In genomic region chr1:133296376-133296775, GRCm38 (mm10) we compare ENCODE assay signal across 11 mouse cellular contexts. TPM values are rescaled to one million over a fixed set of nuclear protein-coding genes. Genes with fewer than 3 reads are reported as not detected.
DNase-seq lines count a peak whose midpoint lies in the region; ATAC-seq lines count a peak whose summit lies in the region.
"Had no signal": no experiment of that assay in that cellular context is flagged by ENCODE, and none has a peak within 500 bp of the region (broad histone marks: within the 10 kb centered on the region; RNA-seq: fewer than 3 reads in every experiment).

No protein-coding gene starts in this region.

- no peaks in the 10 kb centered on the region for H3K36me3 ChIP-seq in lung, embryonic 16.5 days (ENCODE audit: control insufficient read depth, insufficient read depth, low read length)
- H3K36me3 ChIP-seq: limb, embryonic 12.5 days had no signal

- no peak overlapping the region for H3K4me2 ChIP-seq in lung, embryonic 16.5 days (ENCODE audit: low read depth, low read length)
- H3K4me2 ChIP-seq: intestine, embryonic 15.5 days; limb, embryonic 12.5 days had no signal

- peaks cover 7% of the 10 kb centered on the region for H3K4me1 ChIP-seq in lung, embryonic 16.5 days (replicated peaks; ENCODE audit: control insufficient read depth, insufficient read depth, low read length)

- peak; percentile 96 for DNase-seq in Muller cell, postnatal 12 days (ENCODE audit: inconsistent ontology term)
- DNase-seq in brain, adult 2 months (ENCODE audit: low read depth, low spot score): peak; percentile 74
- DNase-seq in gastrocnemius, postnatal 10 days: peak; percentile 30
- no peak for DNase-seq in kidney, postnatal 10 days
- DNase-seq in urinary bladder, postnatal 25 days (ENCODE audit: low spot score): no peak
- no peak for DNase-seq in kidney, adult 18-20 months

- peak; percentile 43 for ATAC-seq in lung, embryonic 16.5 days (ENCODE audit: low read depth)
- ATAC-seq: intestine, embryonic 15.5 days had no signal

- no peak overlapping the region for H3K27ac ChIP-seq in lung, embryonic 16.5 days (ENCODE audit: low read length)
- H3K27ac ChIP-seq: intestine, embryonic 15.5 days; limb, embryonic 12.5 days had no signal

- WGBS in lung, embryonic 16.5 days: 54% methylated on average over 9 of the region's 9 CpGs

- no peaks in the 10 kb centered on the region for H3K27me3 ChIP-seq in lung, embryonic 16.5 days (ENCODE audit: control insufficient read depth, insufficient read depth, low read depth, low read length)
- H3K27me3 ChIP-seq: intestine, embryonic 15.5 days had no signal

- no peaks in the 10 kb centered on the region for H3K9me3 ChIP-seq in lung, embryonic 16.5 days (ENCODE audit: control insufficient read depth, low read length)
- H3K9me3 ChIP-seq: intestine, embryonic 15.5 days; limb, embryonic 12.5 days had no signal

- H3K4me3 ChIP-seq in lung, embryonic 16.5 days (ENCODE audit: low read length): no peak overlapping the region
- H3K4me3 ChIP-seq: intestine, embryonic 15.5 days; limb, embryonic 12.5 days had no signal

- no peak overlapping the region for H3K9ac ChIP-seq in lung, embryonic 16.5 days (ENCODE audit: low read length)
- H3K9ac ChIP-seq: intestine, embryonic 15.5 days; limb, embryonic 12.5 days had no signal

RNA-seq across cellular contexts. Expression of gene Golt1a, which starts 13.2 kb away (rescaled TPM):
- total RNA-seq in gastrocnemius, postnatal 10 days (2021): not detected
- 0.11 and 0.21 TPM in 2 replicates for polyA plus RNA-seq in lung, embryonic 16.5 days (2015; fragmentation: Nextera tagmentation; extraction: Ambion mirVana)
- total RNA-seq: monocyte, adult 5-6 weeks had no signal
- polyA plus RNA-seq: limb, embryonic 12.5 days; spleen, adult 2 months had no signal

RNA-seq across cellular contexts. Expression of gene Kiss1, which starts 25.3 kb away (rescaled TPM):
- not detected for total RNA-seq in gastrocnemius, postnatal 10 days (2021)
- 8.0 and 9.9 TPM in 2 replicates for polyA plus RNA-seq in lung, embryonic 16.5 days (2015; fragmentation: Nextera tagmentation; extraction: Ambion mirVana)
- total RNA-seq: monocyte, adult 5-6 weeks had no signal
- polyA plus RNA-seq: intestine, embryonic 15.5 days; limb, embryonic 12.5 days; spleen, adult 2 months had no signal

RNA-seq across cellular contexts. Expression of gene Ren1, which starts 53.9 kb away (rescaled TPM):
- total RNA-seq in gastrocnemius, postnatal 10 days (2021): not detected
- polyA plus RNA-seq in lung, embryonic 16.5 days (2015; fragmentation: Nextera tagmentation; extraction: Ambion mirVana): 0.78 and 1.3 TPM in 2 replicates
- total RNA-seq: monocyte, adult 5-6 weeks had no signal
- polyA plus RNA-seq: limb, embryonic 12.5 days; spleen, adult 2 months had no signal

Comparison
In these comparisons a context has a peak if more than half of its experiments do, and no peak if none do; other contexts are left out.
1. DNase-seq: peak in Muller cell, postnatal 12 days (single experiment), brain, adult 2 months (single experiment) and gastrocnemius, postnatal 10 days (single experiment); none in kidney, postnatal 10 days (single experiment), urinary bladder, postnatal 25 days (single experiment) and kidney, adult 18-20 months (single experiment).